Mouse (Mus musculus) embryonic facial prominence, embryonic 11.5 days (tissue): ENCODE data around the gene Ube2a. TPM values are rescaled to one million over a fixed set of nuclear protein-coding genes. Genes with fewer than 3 reads are reported as not detected.

Experiments
- ATAC-seq: fragments of 200-750 bp; cut with Nextera tagmentation; replicated peaks from 2 replicates; pipeline ENCODE4 v1.8.0; 2017; ENCODE audit warnings: low read depth; ENCODE audit not compliant: insufficient number of reproducible peaks, low FRiP score, low TSS enrichment
- DNase-seq: peaks from one replicate; pipeline ENCODE4 v3.0.0-alpha.2; 2015; ENCODE audit warnings: low spot score
- H3K27ac ChIP-seq: fragments of 300-500 bp; sonication (generic); replicated peaks from 2 replicates; pipeline ENCODE4 v1.5.1; 2014; ENCODE audit warnings: mild to moderate bottlenecking, low read depth, low read length, control low read depth
- H3K27me3 ChIP-seq: fragments of 300-500 bp; sonication (generic); 2 replicates; pipeline ENCODE4 v1.6.1; 2014; ENCODE audit warnings: mild to moderate bottlenecking, low read length, moderate library complexity, mixed read lengths; ENCODE audit not compliant: control insufficient read depth, insufficient read depth
- H3K36me3 ChIP-seq: fragments of 300-500 bp; sonication (generic); replicated peaks from 2 replicates; pipeline ENCODE4 v1.6.1; 2014; ENCODE audit warnings: low read depth, mild to moderate bottlenecking, low read length, moderate library complexity, mixed read lengths; ENCODE audit not compliant: control insufficient read depth, insufficient read depth
- H3K4me1 ChIP-seq: fragments of 300-500 bp; sonication (generic); 2 replicates; pipeline ENCODE4 v1.6.1; 2014; ENCODE audit warnings: low read length, mixed read lengths; ENCODE audit not compliant: control insufficient read depth, insufficient read depth
- H3K4me2 ChIP-seq: fragments of 300-500 bp; sonication (generic); 2 replicates; pipeline ENCODE4 v1.6.1; 2014; ENCODE audit warnings: low read depth, mild to moderate bottlenecking, control low read depth, low read length, moderate library complexity
- H3K4me3 ChIP-seq: fragments of 300-500 bp; sonication (generic); 2 replicates; pipeline ENCODE4 v1.5.1; 2014; ENCODE audit warnings: low read depth, low read length, control low read depth
- H3K9ac ChIP-seq: fragments of 300-500 bp; sonication (generic); replicated peaks from 2 replicates; pipeline ENCODE4 v1.6.1; 2014; ENCODE audit warnings: mild to moderate bottlenecking, control low read depth, low read length
- H3K9me3 ChIP-seq: fragments of 300-500 bp; sonication (generic); replicated peaks from 2 replicates; pipeline ENCODE4 v1.6.1; 2016; ENCODE audit warnings: mild to moderate bottlenecking, low read length, inconsistent platforms, mixed read lengths; ENCODE audit not compliant: control insufficient read depth
- WGBS: fragments of 180-500 bp; shearing (Covaris S2); extraction: QIAGEN DNeasy Blood & Tissue Kit; methylation state at CpG from one replicate; pipeline ENCODE4 v1.1.7; 2014; 5-methylcytosine and 5-hydroxymethylcytosine counted together
- polyA plus RNA-seq: library from polyadenylated mRNA; unstranded; fragments of >200 nt; fragmentation: Nextera tagmentation; extraction: Ambion mirVana; gene quantifications from 2 replicates; pipeline ENCODE4 v1.2.1, GENCODE M21; 2014

Gene Ube2a
- polyA plus RNA-seq, 1 experiment from 2014 or later = 136 TPM

- H3K27ac ChIP-seq = no peak within 1 kb of the TSS
- WGBS = 19% methylated on average over 25 of the region's 47 CpGs
- ATAC-seq (peak; percentile 82), DNase-seq (peak; percentile 30)
- H3K27me3 ChIP-seq = no peaks in the 10 kb centered on the region
- no peaks in the 10 kb centered on the region for H3K9me3 ChIP-seq
- H3K4me2 ChIP-seq = peak within 1 kb of the TSS; percentile 67
- H3K4me3 ChIP-seq = peak within 1 kb of the TSS; percentile 55
- H3K4me1 ChIP-seq = no peaks in the 10 kb centered on the region
- H3K36me3 ChIP-seq = no peaks in the 10 kb centered on the region
- peak within 1 kb of the TSS; percentile 61 for H3K9ac ChIP-seq
These were observed 28.8 kb downstream of the Ube2a start, which contains the start of gene Nkrf for GRCm38 (mm10) chrX:36902321-36903114. TSS of gene Nkrf (minus strand) at chrX:36902899.

- no peaks in the 10 kb centered on the region for H3K36me3 ChIP-seq
- DNase-seq = peak; percentile 95
- no peaks in the 10 kb centered on the region for H3K9me3 ChIP-seq
- peak overlapping the region; percentile 67 for H3K4me2 ChIP-seq
- no peak overlapping the region for H3K27ac ChIP-seq
- H3K27me3 ChIP-seq = no peaks in the 10 kb centered on the region
- H3K4me3 ChIP-seq = peak overlapping the region; percentile 55
- peak; percentile 88 for ATAC-seq
- no peaks in the 10 kb centered on the region for H3K4me1 ChIP-seq
- peak overlapping the region; percentile 61 for H3K9ac ChIP-seq
- WGBS = 16% methylated on average over 31 of the region's 32 CpGs
These were observed 29.5 kb downstream of the Ube2a start for GRCm38 (mm10) chrX:36903115-36903768.

- Histone ChIP-seq H3K27me3 (no peaks in the 10 kb centered on the region), H3K4me2 (no peak overlapping the region), H3K9ac (no peak overlapping the region), H3K9me3 (no peaks in the 10 kb centered on the region), H3K27ac (no peak overlapping the region), H3K4me3 (no peak overlapping the region), H3K36me3 (no peaks in the 10 kb centered on the region), H3K4me1 (no peaks in the 10 kb centered on the region)
- ATAC-seq = no peak
- DNase-seq = peak; percentile 16
- WGBS = 36% methylated on average over 5 of the region's 5 CpGs
These were observed 32.8 kb downstream of the Ube2a start for GRCm38 (mm10) chrX:36906539-36906938.

- no peaks in the 10 kb centered on the region for H3K9me3 ChIP-seq
- H3K4me3 ChIP-seq = no peak overlapping the region
- no peak overlapping the region for H3K9ac ChIP-seq
- DNase-seq (peak; percentile 61), ATAC-seq (no peak)
- no peak overlapping the region for H3K27ac ChIP-seq
- no peaks in the 10 kb centered on the region for H3K4me1 ChIP-seq
- H3K4me2 ChIP-seq = no peak overlapping the region
- no peaks in the 10 kb centered on the region for H3K36me3 ChIP-seq
- no peaks in the 10 kb centered on the region for H3K27me3 ChIP-seq
- 49% methylated on average over 12 of the region's 12 CpGs for WGBS
These were observed 37.6 kb downstream of the Ube2a start for GRCm38 (mm10) chrX:36911343-36911742.

GRCm38 (mm10) chrX:36917749-36918148, 44.0 kb downstream of the Ube2a start:
- 81% methylated on average over 1 of the region's 1 CpGs for WGBS
- no peak overlapping the region for H3K4me2 ChIP-seq
- no peak overlapping the region for H3K27ac ChIP-seq
- no peak overlapping the region for H3K9ac ChIP-seq
- no peaks in the 10 kb centered on the region for H3K27me3 ChIP-seq
- H3K9me3 ChIP-seq = no peaks in the 10 kb centered on the region
- no peak for DNase-seq
- H3K4me1 ChIP-seq = no peaks in the 10 kb centered on the region
- no peaks in the 10 kb centered on the region for H3K36me3 ChIP-seq
- H3K4me3 ChIP-seq = no peak overlapping the region
- no peak for ATAC-seq

- 92% methylated on average over 4 of the region's 4 CpGs for WGBS
- Histone ChIP-seq H3K4me3 (no peak overlapping the region), H3K9ac (no peak overlapping the region), H3K9me3 (no peaks in the 10 kb centered on the region), H3K4me2 (no peak overlapping the region), H3K36me3 (no peaks in the 10 kb centered on the region; the same call in 1 of the 2 replicates), H3K27ac (no peak overlapping the region), H3K4me1 (no peaks in the 10 kb centered on the region), H3K27me3 (no peaks in the 10 kb centered on the region)
- no peak for DNase-seq
- ATAC-seq = no peak
These were observed 47.6 kb downstream of the Ube2a start for GRCm38 (mm10) chrX:36921346-36921745.

- Histone ChIP-seq H3K27ac (no peak overlapping the region), H3K9ac (no peak overlapping the region), H3K4me2 (no peak overlapping the region), H3K4me3 (no peak overlapping the region), H3K36me3 (no peaks in the 10 kb centered on the region; the same call in 1 of the 2 replicates), H3K9me3 (no peaks in the 10 kb centered on the region), H3K4me1 (no peaks in the 10 kb centered on the region), H3K27me3 (no peaks in the 10 kb centered on the region)
- WGBS = 92% methylated on average over 4 of the region's 4 CpGs
- ATAC-seq (no peak), DNase-seq (no peak)
These were observed 55.1 kb downstream of the Ube2a start for GRCm38 (mm10) chrX:36928791-36929190.

GRCm38 (mm10) chrX:36929694-36930093, 56.0 kb downstream of the Ube2a start:
- H3K27me3 ChIP-seq = no peaks in the 10 kb centered on the region
- no peaks in the 10 kb centered on the region for H3K4me1 ChIP-seq
- ATAC-seq (no peak), DNase-seq (no peak)
- no peak overlapping the region for H3K4me2 ChIP-seq
- H3K9me3 ChIP-seq = no peaks in the 10 kb centered on the region
- no peak overlapping the region for H3K27ac ChIP-seq
- H3K9ac ChIP-seq = no peak overlapping the region
- no peaks in the 10 kb centered on the region; the same call in 1 of the 2 replicates for H3K36me3 ChIP-seq
- no peak overlapping the region for H3K4me3 ChIP-seq
- WGBS = 82% methylated on average over 4 of the region's 4 CpGs
